Mouse (Mus musculus) forebrain, postnatal 0 days (tissue): ENCODE data around the gene Ush2a. TPM values are rescaled to one million over a fixed set of nuclear protein-coding genes. Genes with fewer than 3 reads are reported as not detected.

Source experiments
- ATAC-seq: fragments of 200-750 bp; cut with Nextera tagmentation; 2 replicates; pipeline ENCODE4 v1.8.0; 2017; ENCODE audit warnings: mild to moderate bottlenecking, moderate library complexity
- DNase-seq: peaks from one replicate; pipeline ENCODE4 v3.0.0-alpha.2; 2015
- H3K27ac ChIP-seq: fragments of 300-500 bp; sonication (generic); 2 replicates; pipeline ENCODE4 v1.5.1; 2014; ENCODE audit warnings: low read depth, mild to moderate bottlenecking, antibody characterized with exemption, low read length, moderate library complexity, mixed read lengths
- H3K27me3 ChIP-seq: fragments of 300-500 bp; sonication (generic); 2 replicates; pipeline ENCODE4 v1.6.1; 2014; ENCODE audit warnings: mild to moderate bottlenecking, low read length, mixed read lengths; ENCODE audit not compliant: insufficient read depth
- H3K36me3 ChIP-seq: fragments of 300-500 bp; sonication (generic); 2 replicates; pipeline ENCODE4 v1.6.1; 2014; ENCODE audit warnings: mild to moderate bottlenecking, moderate library complexity; ENCODE audit not compliant: insufficient read depth
- H3K4me1 ChIP-seq: fragments of 300-500 bp; sonication (generic); 2 replicates; pipeline ENCODE4 v1.6.1; 2014; ENCODE audit warnings: antibody characterized with exemption; ENCODE audit not compliant: insufficient read depth
- H3K4me2 ChIP-seq: fragments of 300-500 bp; sonication (generic); 2 replicates; pipeline ENCODE4 v1.6.1; 2014; ENCODE audit warnings: low read depth, mild to moderate bottlenecking, moderate library complexity
- H3K4me3 ChIP-seq: fragments of 300-500 bp; sonication (generic); 2 replicates; pipeline ENCODE4 v1.5.1; 2014; ENCODE audit warnings: low read depth, low read length, mixed read lengths
- H3K9ac ChIP-seq: fragments of 300-500 bp; sonication (generic); 2 replicates; pipeline ENCODE4 v1.6.1; 2014; ENCODE audit warnings: mild to moderate bottlenecking
- H3K9me3 ChIP-seq: fragments of 300-500 bp; sonication (generic); 2 replicates; pipeline ENCODE4 v1.6.1; 2016; ENCODE audit warnings: low read length
- CTCF ChIP-seq: sonication (generic); IDR thresholded peaks from 2 replicates; pipeline ENCODE4 v1.5.1; 2016; ENCODE audit warnings: antibody characterized with exemption, control low read depth, low read depth
- WGBS: fragments of 180-500 bp; shearing (Covaris S2); extraction: QIAGEN DNeasy Blood & Tissue Kit; methylation state at CpG from one replicate; pipeline ENCODE4 v1.1.7; 2014; 5-methylcytosine and 5-hydroxymethylcytosine counted together
- polyA plus RNA-seq: library from polyadenylated mRNA; unstranded; fragments of >200 nt; fragmentation: Nextera tagmentation; extraction: Ambion mirVana; gene quantifications from 2 replicates; pipeline ENCODE4 v1.2.1, GENCODE M21; 2015
- total RNA-seq: library from RNA; depleted of rRNA; stranded (reverse); fragments of >200 nt; gene quantifications from 2 replicates; pipeline ENCODE4 v1.2.3, GENCODE M21; 2014

Ush2a gene
- total and polyA plus RNA-seq, 2 experiments from 2014 or later, result 0.10 TPM

- no peaks in the 10 kb centered on the region for H3K9me3 ChIP-seq
- H3K4me3 ChIP-seq, result no peak overlapping the region
- no peak for DNase-seq
- H3K27me3 ChIP-seq, result no peaks in the 10 kb centered on the region
- no peak overlapping the region for H3K9ac ChIP-seq
- TF ChIP-seq CTCF, result no peak
- no peak overlapping the region for H3K4me2 ChIP-seq
- no peak for ATAC-seq
- no peaks in the 10 kb centered on the region for H3K4me1 ChIP-seq
- H3K27ac ChIP-seq, result no peak overlapping the region
- 82% methylated on average over 8 of the region's 8 CpGs for WGBS
- H3K36me3 ChIP-seq, result no peaks in the 10 kb centered on the region
Measured at GRCm38 (mm10) chr1:188674640-188675510, 413.1 kb downstream of the Ush2a start.

- H3K9ac ChIP-seq, result no peak overlapping the region
- H3K27ac ChIP-seq, result no peak overlapping the region
- no peak for TF ChIP-seq CTCF
- H3K27me3 ChIP-seq, result no peaks in the 10 kb centered on the region
- H3K4me2 ChIP-seq, result no peak overlapping the region
- no peaks in the 10 kb centered on the region for H3K36me3 ChIP-seq
- DNase-seq, result no peak
- 93% methylated on average over 10 of the region's 10 CpGs for WGBS
- ATAC-seq, result no peak
- no peaks in the 10 kb centered on the region for H3K9me3 ChIP-seq
- no peaks in the 10 kb centered on the region for H3K4me1 ChIP-seq
- H3K4me3 ChIP-seq, result no peak overlapping the region
Measured at GRCm38 (mm10) chr1:188675511-188675863, 413.7 kb downstream of the Ush2a start.

- no peak overlapping the region for H3K4me2 ChIP-seq
- H3K4me1 ChIP-seq, result no peaks in the 10 kb centered on the region
- no peak for TF ChIP-seq CTCF
- H3K9ac ChIP-seq, result no peak overlapping the region
- no peak overlapping the region for H3K27ac ChIP-seq
- no peak overlapping the region for H3K4me3 ChIP-seq
- no peaks in the 10 kb centered on the region for H3K36me3 ChIP-seq
- H3K27me3 ChIP-seq, result no peaks in the 10 kb centered on the region
- ATAC-seq (no peak), DNase-seq (no peak)
- H3K9me3 ChIP-seq, result no peaks in the 10 kb centered on the region
- 71% methylated on average over 8 of the region's 8 CpGs for WGBS
Measured at GRCm38 (mm10) chr1:188678189-188678588, 416.4 kb downstream of the Ush2a start.

- no peak for TF ChIP-seq CTCF
- peaks cover 8% of the 10 kb centered on the region; the same call in 1 of the 2 replicates for H3K9me3 ChIP-seq
- WGBS, result 97% methylated on average over 14 of the region's 14 CpGs
- H3K9ac ChIP-seq, result no peak overlapping the region
- no peak for DNase-seq
- no peak overlapping the region for H3K4me2 ChIP-seq
- H3K36me3 ChIP-seq, result no peaks in the 10 kb centered on the region
- H3K4me3 ChIP-seq, result no peak overlapping the region
- no peak overlapping the region for H3K27ac ChIP-seq
- ATAC-seq, result no peak
- H3K27me3 ChIP-seq, result no peaks in the 10 kb centered on the region
- no peaks in the 10 kb centered on the region for H3K4me1 ChIP-seq
Measured at GRCm38 (mm10) chr1:188686362-188686761, 424.5 kb downstream of the Ush2a start.

GRCm38 (mm10) chr1:188696295-188696694, 434.5 kb downstream of the Ush2a start:
- no peaks in the 10 kb centered on the region for H3K4me1 ChIP-seq
- no peak overlapping the region for H3K27ac ChIP-seq
- no peak for TF ChIP-seq CTCF
- H3K36me3 ChIP-seq, result no peaks in the 10 kb centered on the region
- H3K9me3 ChIP-seq, result 0 out of 2 replicates have a peak, but pooled peaks cover 2% of the 10 kb centered on the region
- H3K27me3 ChIP-seq, result no peaks in the 10 kb centered on the region
- ATAC-seq (no peak), DNase-seq (no peak)
- H3K4me3 ChIP-seq, result no peak overlapping the region
- H3K9ac ChIP-seq, result no peak overlapping the region
- H3K4me2 ChIP-seq, result no peak overlapping the region
- 90% methylated on average over 2 of the region's 2 CpGs for WGBS

GRCm38 (mm10) chr1:188708176-188708575, 446.4 kb downstream of the Ush2a start:
- Histone ChIP-seq H3K4me1 (no peaks in the 10 kb centered on the region), H3K4me3 (no peak overlapping the region), H3K36me3 (no peaks in the 10 kb centered on the region), H3K27me3 (no peaks in the 10 kb centered on the region), H3K27ac (no peak overlapping the region), H3K4me2 (no peak overlapping the region), H3K9me3 (no peaks in the 10 kb centered on the region), H3K9ac (no peak overlapping the region)
- ATAC-seq (no peak), DNase-seq (no peak)
- 84% methylated on average over 4 of the region's 4 CpGs for WGBS
- peak; percentile 39 for TF ChIP-seq CTCF

GRCm38 (mm10) chr1:188708694-188709093, 446.9 kb downstream of the Ush2a start:
- no peak for TF ChIP-seq CTCF
- no peak overlapping the region for H3K4me3 ChIP-seq
- DNase-seq (peak; percentile 18), ATAC-seq (no peak)
- no peak overlapping the region for H3K27ac ChIP-seq
- H3K4me1 ChIP-seq, result no peaks in the 10 kb centered on the region
- no peaks in the 10 kb centered on the region for H3K27me3 ChIP-seq
- no peaks in the 10 kb centered on the region for H3K36me3 ChIP-seq
- H3K4me2 ChIP-seq, result no peak overlapping the region
- H3K9ac ChIP-seq, result no peak overlapping the region
- no peaks in the 10 kb centered on the region for H3K9me3 ChIP-seq
- WGBS, result 75% methylated on average over 10 of the region's 10 CpGs
